Mouse (Mus musculus): ENCODE data around the gene Pax6.

- TF ChIP-seq CTCF (IDR thresholded peaks at IDR 0.05; ENCODE audit: low read depth) (no peak), EP300 (IDR thresholded peaks at IDR 0.05; ENCODE audit: low read depth) (no peak)
Observed at GRCm38 (mm10) chr2:105662121-105662520, 6.6 kb upstream of the Pax6 start.

Measured in heart, postnatal 0 days (tissue).